Mouse (Mus musculus): ENCODE data around the gene Syce2. TPM values are rescaled to one million over a fixed set of nuclear protein-coding genes. Genes with fewer than 3 reads are reported as not detected.

The Syce2 gene
- polyA plus RNA-seq, 1 experiment from 2014 or later, result 94.8 TPM

GRCm38 (mm10) chr8:84936962-84937546 lies 65.1 kb downstream of the Syce2 start, which contains the start of gene Mast1:
Mast1 (minus strand) TSS chr8:84937359.
- H3K27ac ChIP-seq (ENCODE audit: low read depth), result no peak within 1 kb of the TSS
- TF ChIP-seq CTCF (IDR thresholded peaks at IDR 0.05; ENCODE audit: low read depth), result 0 out of 2 replicates have a peak, but pooled peaks have one; percentile 18
- no peaks in the 10 kb centered on the region for H3K4me1 ChIP-seq (ENCODE audit: insufficient read depth)
- H3K36me3 ChIP-seq (ENCODE audit: insufficient read depth), result no peaks in the 10 kb centered on the region
- WGBS, result under 1% methylated on average over 50 of the region's 50 CpGs
- H3K4me3 ChIP-seq (ENCODE audit: low read depth, low read length), result peak within 1 kb of the TSS; percentile 37
- peak within 1 kb of the TSS; percentile 71 for H3K4me2 ChIP-seq
- ATAC-seq (ENCODE audit: insufficient read depth), result peak; percentile 49; the same call in 1 of the 2 replicates
- peak; percentile 58 for DNase-seq
- no peaks in the 10 kb centered on the region for H3K9me3 ChIP-seq (ENCODE audit: low read depth, low read length)
- H3K27me3 ChIP-seq (ENCODE audit: insufficient read depth, low read length), result peaks cover 52% of the 10 kb centered on the region
- peak within 1 kb of the TSS; percentile 38; the same call in 1 of the 2 replicates for H3K9ac ChIP-seq

Small RNA genes lying within 50 kb of the gene (microRNA-seq; reads per million reads assigned to microRNA genes)
- gene Gm24197 (ENCODE audit: borderline number of aligned reads) (not detected), gene Mir7069 (ENCODE audit: borderline number of aligned reads) (4.0 reads per million, percentile 14 among the genes with 10 or more reads in this experiment)

Other genes with a start within 250 kb of the Syce2 start
- 81.7 and 83.8 TPM in 2 replicates for gene Ier2, start 209.3 kb upstream of the Syce2 start, polyA plus RNA-seq (2014; fragmentation: Nextera tagmentation; extraction: Ambion mirVana)
- gene Trmt1, start 185.8 kb upstream of the Syce2 start, polyA plus RNA-seq (2014; fragmentation: Nextera tagmentation; extraction: Ambion mirVana), result 66.1 and 68.6 TPM in 2 replicates
- gene Nacc1, start 184.2 kb upstream of the Syce2 start, polyA plus RNA-seq (2014; fragmentation: Nextera tagmentation; extraction: Ambion mirVana), result 29.8 and 33.8 TPM in 2 replicates
- gene Lyl1, start 170.7 kb upstream of the Syce2 start, polyA plus RNA-seq (2014; fragmentation: Nextera tagmentation; extraction: Ambion mirVana), result 12.0 and 12.5 TPM in 2 replicates
- 2.7 and 2.8 TPM in 2 replicates for gene G430095P16Rik, start 149.1 kb upstream of the Syce2 start, polyA plus RNA-seq (2014; fragmentation: Nextera tagmentation; extraction: Ambion mirVana)
- 42.3 and 44.1 TPM in 2 replicates for gene Nfix, start 71.8 kb upstream of the Syce2 start, polyA plus RNA-seq (2014; fragmentation: Nextera tagmentation; extraction: Ambion mirVana)
- gene Dand5, start 49.3 kb upstream of the Syce2 start, polyA plus RNA-seq (2014; fragmentation: Nextera tagmentation; extraction: Ambion mirVana), result 4.5 and 4.6 TPM in 2 replicates
- 44.2 and 45.0 TPM in 2 replicates for gene Gadd45gip1, start 40.6 kb upstream of the Syce2 start, polyA plus RNA-seq (2014; fragmentation: Nextera tagmentation; extraction: Ambion mirVana)
- 118 and 123 TPM in 2 replicates for gene Rad23a, start 31.4 kb upstream of the Syce2 start, polyA plus RNA-seq (2014; fragmentation: Nextera tagmentation; extraction: Ambion mirVana)
- gene Calr, start 25.2 kb upstream of the Syce2 start, polyA plus RNA-seq (2014; fragmentation: Nextera tagmentation; extraction: Ambion mirVana), result 886 and 920 TPM in 2 replicates
- gene Farsa, start 15.1 kb upstream of the Syce2 start, polyA plus RNA-seq (2014; fragmentation: Nextera tagmentation; extraction: Ambion mirVana), result 92.9 and 103 TPM in 2 replicates
- gene Gcdh, start 21.8 kb downstream of the Syce2 start, polyA plus RNA-seq (2014; fragmentation: Nextera tagmentation; extraction: Ambion mirVana), result 28.1 and 30.4 TPM in 2 replicates
- 1.8 and 1.9 TPM in 2 replicates for gene Klf1, start 29.8 kb downstream of the Syce2 start, polyA plus RNA-seq (2014; fragmentation: Nextera tagmentation; extraction: Ambion mirVana)
- gene Dnase2a, start 36.4 kb downstream of the Syce2 start, polyA plus RNA-seq (2014; fragmentation: Nextera tagmentation; extraction: Ambion mirVana), result 12.0 and 15.3 TPM in 2 replicates
- gene Mast1, start 65.2 kb downstream of the Syce2 start, polyA plus RNA-seq (2014; fragmentation: Nextera tagmentation; extraction: Ambion mirVana), result 0.30 and 0.39 TPM in 2 replicates
- not detected in 2 replicates for gene Rtbdn, start 74.9 kb downstream of the Syce2 start, polyA plus RNA-seq (2014; fragmentation: Nextera tagmentation; extraction: Ambion mirVana)
- gene Gm49661, start 97.3 kb downstream of the Syce2 start, polyA plus RNA-seq (2014; fragmentation: Nextera tagmentation; extraction: Ambion mirVana), result not detected in 2 replicates
- gene Prdx2, start 97.5 kb downstream of the Syce2 start, polyA plus RNA-seq (2014; fragmentation: Nextera tagmentation; extraction: Ambion mirVana), result 819 and 843 TPM in 2 replicates
- 117 and 121 TPM in 2 replicates for gene Rnaseh2a, start 97.7 kb downstream of the Syce2 start, polyA plus RNA-seq (2014; fragmentation: Nextera tagmentation; extraction: Ambion mirVana)
- gene Junb, start 106.6 kb downstream of the Syce2 start, polyA plus RNA-seq (2014; fragmentation: Nextera tagmentation; extraction: Ambion mirVana), result 12.8 and 15.4 TPM in 2 replicates
- gene Hook2, start 118.5 kb downstream of the Syce2 start, polyA plus RNA-seq (2014; fragmentation: Nextera tagmentation; extraction: Ambion mirVana), result 15.2 and 18.0 TPM in 2 replicates
- gene Best2, start 142.4 kb downstream of the Syce2 start, polyA plus RNA-seq (2014; fragmentation: Nextera tagmentation; extraction: Ambion mirVana), result not detected in 2 replicates
- 97.2 and 98.0 TPM in 2 replicates for gene Asna1, start 153.2 kb downstream of the Syce2 start, polyA plus RNA-seq (2014; fragmentation: Nextera tagmentation; extraction: Ambion mirVana)
- gene Trir, start 154.7 kb downstream of the Syce2 start, polyA plus RNA-seq (2014; fragmentation: Nextera tagmentation; extraction: Ambion mirVana), result 153 and 156 TPM in 2 replicates
- 17.9 and 20.2 TPM in 2 replicates for gene Tnpo2, start 164.8 kb downstream of the Syce2 start, polyA plus RNA-seq (2014; fragmentation: Nextera tagmentation; extraction: Ambion mirVana)
- gene Fbxw9, start 187.9 kb downstream of the Syce2 start, polyA plus RNA-seq (2014; fragmentation: Nextera tagmentation; extraction: Ambion mirVana), result 23.1 and 23.7 TPM in 2 replicates
- 0.72 TPM in 1 of 2 replicates, not detected in the other for gene Gm5741, start 195.9 kb downstream of the Syce2 start, polyA plus RNA-seq (2014; fragmentation: Nextera tagmentation; extraction: Ambion mirVana)
- 60.3 and 61.5 TPM in 2 replicates for gene Dhps, start 199.6 kb downstream of the Syce2 start, polyA plus RNA-seq (2014; fragmentation: Nextera tagmentation; extraction: Ambion mirVana)
- gene Wdr83os, start 208.6 kb downstream of the Syce2 start, polyA plus RNA-seq (2014; fragmentation: Nextera tagmentation; extraction: Ambion mirVana), result 155 and 158 TPM in 2 replicates
- 42.9 and 45.3 TPM in 2 replicates for gene Wdr83, start 209.2 kb downstream of the Syce2 start, polyA plus RNA-seq (2014; fragmentation: Nextera tagmentation; extraction: Ambion mirVana)
- gene Man2b1, start 211.2 kb downstream of the Syce2 start, polyA plus RNA-seq (2014; fragmentation: Nextera tagmentation; extraction: Ambion mirVana), result 32.7 and 33.9 TPM in 2 replicates